Mouse (Mus musculus) intestine, postnatal 0 days (tissue): ENCODE results near the gene Phactr2. TPM values are rescaled to one million over a fixed set of nuclear protein-coding genes. Genes with fewer than 3 reads are reported as not detected.

Experiments
- ATAC-seq: fragments of 200-750 bp; cut with Nextera tagmentation; 2 replicates; pipeline ENCODE4 v1.8.0; 2017; ENCODE audit warnings: mild to moderate bottlenecking, moderate TSS enrichment, moderate library complexity
- H3K27ac ChIP-seq: fragments of 300-500 bp; sonication (generic); 2 replicates; pipeline ENCODE4 v1.5.1; 2014; ENCODE audit warnings: mild to moderate bottlenecking, low read depth, low read length, moderate library complexity
- H3K27me3 ChIP-seq: fragments of 300-500 bp; sonication (generic); replicated peaks from 2 replicates; pipeline ENCODE4 v1.6.1; 2014; ENCODE audit warnings: low read length, mixed read lengths; ENCODE audit not compliant: control insufficient read depth, insufficient read depth
- H3K36me3 ChIP-seq: fragments of 300-500 bp; sonication (generic); 2 replicates; pipeline ENCODE4 v1.6.1; 2014; ENCODE audit warnings: mild to moderate bottlenecking, moderate library complexity; ENCODE audit not compliant: control insufficient read depth, insufficient read depth
- H3K4me1 ChIP-seq: fragments of 300-500 bp; sonication (generic); replicated peaks from 2 replicates; pipeline ENCODE4 v1.6.1; 2014; ENCODE audit warnings: antibody characterized with exemption, low read length, mixed read lengths; ENCODE audit not compliant: control insufficient read depth, insufficient read depth
- H3K4me2 ChIP-seq: fragments of 300-500 bp; sonication (generic); replicated peaks from 2 replicates; pipeline ENCODE4 v1.6.1; 2014; ENCODE audit warnings: low read depth, mild to moderate bottlenecking, moderate library complexity
- H3K4me3 ChIP-seq: fragments of 300-500 bp; sonication (generic); 2 replicates; pipeline ENCODE4 v1.5.1; 2014; ENCODE audit warnings: low read depth, low read length
- H3K9ac ChIP-seq: fragments of 300-500 bp; sonication (generic); 2 replicates; pipeline ENCODE4 v1.6.1; 2014; ENCODE audit warnings: mild to moderate bottlenecking, low read depth, low read length
- H3K9me3 ChIP-seq: fragments of 300-500 bp; sonication (generic); 2 replicates; pipeline ENCODE4 v1.6.1; 2016; ENCODE audit warnings: mixed run types; ENCODE audit not compliant: control insufficient read depth
- CTCF ChIP-seq: sonication (generic); IDR thresholded peaks from 2 replicates; pipeline ENCODE4 v1.5.1; 2016; ENCODE audit warnings: low read depth, mild to moderate bottlenecking, control low read depth, antibody characterized with exemption, moderate library complexity
- WGBS: fragments of 180-500 bp; shearing (Covaris S2); extraction: QIAGEN DNeasy Blood & Tissue Kit; methylation state at CpG from one replicate; pipeline ENCODE4 v1.1.7; 2014; 5-methylcytosine and 5-hydroxymethylcytosine counted together
- polyA plus RNA-seq: library from polyadenylated mRNA; unstranded; fragments of >200 nt; fragmentation: Nextera tagmentation; extraction: Ambion mirVana; gene quantifications from 2 replicates; pipeline ENCODE4 v1.2.1, GENCODE M21; 2015

Gene Phactr2
- polyA plus RNA-seq, 1 experiment from 2014 or later, result 12.3 TPM

GRCm38 (mm10) chr10:13499331-13499730 lies 25.1 kb upstream of the Phactr2 start, which contains the start of gene Fuca2:
TSS of gene Fuca2 (plus strand) at chr10:13499540.
- Histone ChIP-seq H3K9ac (no peak within 1 kb of the TSS), H3K27me3 (no peaks in the 10 kb centered on the region), H3K27ac (peak within 1 kb of the TSS; percentile 93), H3K36me3 (0 out of 2 replicates have a peak, but pooled peaks cover 4% of the 10 kb centered on the region), H3K4me2 (no peak within 1 kb of the TSS; the same call in 1 of the 2 replicates), H3K9me3 (no peaks in the 10 kb centered on the region), H3K4me3 (no peak within 1 kb of the TSS), H3K4me1 (0 out of 2 replicates have a peak, but pooled peaks cover 5% of the 10 kb centered on the region)
- ATAC-seq, result no peak
- TF ChIP-seq CTCF, result no peak
- WGBS, result 95% methylated on average over 2 of the region's 2 CpGs

- H3K4me2 ChIP-seq, result no peak overlapping the region
- 84% methylated on average over 3 of the region's 3 CpGs for WGBS
- no peaks in the 10 kb centered on the region for H3K9me3 ChIP-seq
- no peak for TF ChIP-seq CTCF
- H3K27ac ChIP-seq, result no peak overlapping the region
- 0 out of 2 replicates have a peak, but pooled peaks cover 5% of the 10 kb centered on the region for H3K4me1 ChIP-seq
- no peaks in the 10 kb centered on the region for H3K36me3 ChIP-seq
- ATAC-seq, result no peak
- no peak overlapping the region for H3K9ac ChIP-seq
- H3K27me3 ChIP-seq, result no peaks in the 10 kb centered on the region
- no peak overlapping the region for H3K4me3 ChIP-seq
Observed at GRCm38 (mm10) chr10:13496315-13496714, 22.1 kb upstream of the Phactr2 start.

GRCm38 (mm10) chr10:13493978-13494686 lies 19.9 kb upstream of the Phactr2 start:
- 42% methylated on average over 9 of the region's 9 CpGs for WGBS
- no peak overlapping the region for H3K4me3 ChIP-seq
- H3K27me3 ChIP-seq, result no peaks in the 10 kb centered on the region
- no peaks in the 10 kb centered on the region for H3K4me1 ChIP-seq
- H3K9ac ChIP-seq, result no peak overlapping the region
- H3K9me3 ChIP-seq, result no peaks in the 10 kb centered on the region
- no peak overlapping the region; the same call in 1 of the 2 replicates for H3K4me2 ChIP-seq
- peak; percentile 89 for ATAC-seq
- H3K36me3 ChIP-seq, result no peaks in the 10 kb centered on the region
- no peak overlapping the region for H3K27ac ChIP-seq
- no peak for TF ChIP-seq CTCF

GRCm38 (mm10) chr10:13489671-13490070 lies 15.5 kb upstream of the Phactr2 start:
- Histone ChIP-seq H3K27ac (no peak overlapping the region), H3K9ac (no peak overlapping the region), H3K4me2 (no peak overlapping the region), H3K4me1 (no peaks in the 10 kb centered on the region), H3K9me3 (no peaks in the 10 kb centered on the region), H3K4me3 (no peak overlapping the region), H3K36me3 (no peaks in the 10 kb centered on the region), H3K27me3 (no peaks in the 10 kb centered on the region)
- ATAC-seq, result no peak
- TF ChIP-seq CTCF, result no peak
- 71% methylated on average over 6 of the region's 6 CpGs for WGBS

- Histone ChIP-seq H3K4me3 (no peak overlapping the region), H3K36me3 (no peaks in the 10 kb centered on the region), H3K9me3 (no peaks in the 10 kb centered on the region), H3K9ac (no peak overlapping the region), H3K27me3 (no peaks in the 10 kb centered on the region), H3K27ac (no peak overlapping the region), H3K4me1 (no peaks in the 10 kb centered on the region), H3K4me2 (no peak overlapping the region)
- no peak for TF ChIP-seq CTCF
- 81% methylated on average over 4 of the region's 4 CpGs for WGBS
- no peak for ATAC-seq
Observed at GRCm38 (mm10) chr10:13485958-13486357, 11.7 kb upstream of the Phactr2 start.

GRCm38 (mm10) chr10:13479341-13479740 lies 5.1 kb upstream of the Phactr2 start:
- Histone ChIP-seq H3K4me2 (no peak overlapping the region), H3K9me3 (no peaks in the 10 kb centered on the region), H3K4me1 (no peaks in the 10 kb centered on the region), H3K9ac (no peak overlapping the region), H3K36me3 (no peaks in the 10 kb centered on the region), H3K4me3 (no peak overlapping the region), H3K27me3 (no peaks in the 10 kb centered on the region), H3K27ac (no peak overlapping the region)
- ATAC-seq, result no peak
- WGBS, result 76% methylated on average over 6 of the region's 6 CpGs
- no peak for TF ChIP-seq CTCF
